Mouse (Mus musculus): ENCODE measurements around the gene Nostrin. TPM values are rescaled to one million over a fixed set of nuclear protein-coding genes. Genes with fewer than 3 reads are reported as not detected.

Nostrin gene
- total RNA-seq (2023) = not detected in 4 replicates

GRCm38 (mm10) chr2:69135661-69136576, at the start of gene Nostrin:
Nostrin (plus strand) TSS chr2:69135800.

GRCm38 (mm10) chr2:69205791-69206351, 70.3 kb downstream of the Nostrin start, which contains the start of gene Spc25:
Spc25 (minus strand) TSS chr2:69206194.

GRCm38 (mm10) chr2:69210773-69211172, 75.2 kb downstream of the Nostrin start, which contains the start of gene G6pc2:
G6pc2 (plus strand) TSS chr2:69211073.

Other genes with a start within 250 kb of the Nostrin start
- 4.6 to 7.1 TPM (median 5.6 TPM) in 4 replicates for gene Spc25, start 70.4 kb downstream of the Nostrin start, total RNA-seq (2023)
- gene G6pc2, start 75.3 kb downstream of the Nostrin start, total RNA-seq (2023) = not detected in 4 replicates
- gene Abcb11, start 206.8 kb downstream of the Nostrin start, total RNA-seq (2023) = not detected in 4 replicates
- gene Dhrs9, start 244.6 kb downstream of the Nostrin start, total RNA-seq (2023) = not detected in 4 replicates

Data from B cell, adult 62 days (primary cell).